Mouse (Mus musculus): ENCODE measurements at regions not wholly inside any gene's neighbourhood (a gene's known extent, or its start where the extent isn't known, plus 50 kb on each side); places are given as distances from the start of the nearest gene placed in this dataset.

DNA sequence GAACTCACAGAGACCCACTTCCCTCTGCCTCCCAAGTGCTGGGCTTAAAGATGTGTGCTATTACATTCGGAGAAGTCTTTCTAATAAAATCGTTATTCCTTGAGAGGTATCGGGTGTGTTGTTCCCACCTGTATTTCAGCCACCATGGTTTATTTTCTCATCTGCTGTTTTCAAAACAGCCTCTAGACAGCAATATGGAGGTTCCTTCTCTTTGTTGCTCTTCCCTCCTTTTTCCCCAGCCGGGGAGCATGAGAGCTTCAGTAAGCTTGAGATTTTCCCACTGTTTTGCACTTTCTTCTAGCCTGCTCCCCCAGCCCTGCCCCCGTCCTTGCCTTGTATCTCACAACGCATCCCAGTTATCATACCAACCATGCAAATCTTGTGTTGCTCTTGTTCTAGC, 109.5 kb downstream of the Ppp4r2 start:
- no peak for TF ChIP-seq EP300 (IDR thresholded peaks at IDR 0.05; ENCODE audit: low read depth)
- no peak for TF ChIP-seq CTCF (IDR thresholded peaks at IDR 0.05; ENCODE audit: low read depth)
